Mouse (Mus musculus) ES-Bruce4 (cell line): ENCODE measurements around the gene Fer. TPM values are rescaled to one million over a fixed set of nuclear protein-coding genes. Genes with fewer than 3 reads are reported as not detected.

Source experiments
- H3K27ac ChIP-seq: 2 replicates; pipeline ENCODE4 v1.5.1; 2012; ENCODE audit warnings: low read length, inconsistent platforms; ENCODE audit not compliant: insufficient read depth
- H3K27me3 ChIP-seq: 2 replicates; pipeline ENCODE4 v1.6.1; 2012; ENCODE audit warnings: mild to moderate bottlenecking, low read length, inconsistent platforms; ENCODE audit not compliant: control insufficient read depth, poor library complexity, insufficient read depth, severe bottlenecking
- H3K36me3 ChIP-seq: 2 replicates; pipeline ENCODE4 v1.6.1; 2012; ENCODE audit warnings: inconsistent platforms, mild to moderate bottlenecking, low read length, moderate library complexity; ENCODE audit not compliant: control insufficient read depth, poor library complexity, insufficient read depth, severe bottlenecking
- H3K4me1 ChIP-seq: one replicate; pipeline ENCODE4 v1.8.1; 2011; ENCODE audit warnings: low read length; ENCODE audit not compliant: control insufficient read depth, insufficient read depth
- H3K4me3 ChIP-seq: 2 replicates; pipeline ENCODE4 v1.5.1; 2011; ENCODE audit warnings: low read depth, mild to moderate bottlenecking, low read length
- H3K9ac ChIP-seq: 2 replicates; pipeline ENCODE4 v1.6.1; 2012; ENCODE audit warnings: low read depth, mild to moderate bottlenecking, inconsistent platforms; ENCODE audit not compliant: poor library complexity, severe bottlenecking
- H3K9me3 ChIP-seq: replicated peaks from 2 replicates; pipeline ENCODE4 v1.6.1; 2012; ENCODE audit warnings: mild to moderate bottlenecking, low read length, inconsistent platforms; ENCODE audit not compliant: control insufficient read depth, poor library complexity, insufficient read depth, severe bottlenecking
- CTCF ChIP-seq: IDR thresholded peaks from one replicate; pipeline ENCODE4 v1.8.1; 2011; ENCODE audit warnings: low read depth, low read length
- EP300 ChIP-seq: IDR thresholded peaks from 2 replicates; pipeline ENCODE4 v1.6.1; 2011; ENCODE audit warnings: low read depth, low read length; ENCODE audit not compliant: insufficient read depth
- POLR2A ChIP-seq: IDR thresholded peaks from one replicate; pipeline ENCODE4 v1.8.1; 2011; ENCODE audit warnings: low read length; ENCODE audit not compliant: insufficient read depth
- polyA plus RNA-seq: library from polyadenylated mRNA; stranded (reverse); fragments of >200 nt; gene quantifications from 2 replicates; pipeline ENCODE4 v1.2.4, GENCODE M21; 2011; ENCODE audit warnings: low read depth; ENCODE audit not compliant: missing spikeins, insufficient read depth, insufficient read length

The Fer gene
- polyA plus RNA-seq, 1 experiment = 28.9 TPM

DNA sequence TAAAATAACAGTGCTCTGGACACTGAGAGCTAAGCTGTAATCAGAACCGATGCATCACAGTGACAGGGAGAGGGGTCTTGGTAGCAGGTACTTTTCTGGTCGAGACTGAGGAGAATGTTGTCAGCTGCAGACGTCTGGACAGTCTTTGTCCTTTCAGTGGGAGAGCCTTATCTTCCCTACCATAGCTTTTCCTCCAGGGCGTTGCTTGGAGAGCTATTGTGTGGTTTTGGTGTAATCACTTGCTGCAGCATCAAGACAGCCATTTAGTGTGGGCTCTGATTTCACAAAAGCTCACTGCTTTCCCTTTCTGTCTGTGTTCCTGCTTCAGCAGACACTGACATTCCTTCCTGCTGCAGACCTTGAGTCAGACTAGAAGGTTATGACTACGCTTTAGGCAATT is 107.4 kb downstream of the Fer start:
- Histone ChIP-seq H3K4me3 (no peak overlapping the region), H3K9ac (no peak overlapping the region), H3K27ac (no peak overlapping the region), H3K9me3 (no peaks in the 10 kb centered on the region), H3K27me3 (no peaks in the 10 kb centered on the region), H3K36me3 (no peaks in the 10 kb centered on the region), H3K4me1 (no peaks in the 10 kb centered on the region)
- TF ChIP-seq EP300 (no peak), POLR2A (no peak), CTCF (no peak)

DNA sequence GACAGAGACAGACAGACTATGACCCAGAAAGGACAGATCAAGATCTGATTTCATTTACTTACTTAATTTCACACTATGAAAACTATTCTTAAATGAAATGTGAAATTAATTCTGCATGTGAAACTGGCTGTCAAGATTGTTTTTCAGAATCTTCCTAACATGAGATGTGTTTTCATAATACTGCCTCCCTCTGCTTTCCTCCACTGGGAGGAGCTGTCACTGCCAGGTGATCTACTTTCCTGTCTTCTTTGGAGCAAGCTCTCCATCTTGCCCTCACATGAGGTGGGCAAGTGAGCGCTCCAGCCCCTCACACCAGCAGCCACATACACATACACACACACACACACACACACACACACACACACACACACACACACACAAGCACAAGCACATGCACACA is 108.1 kb downstream of the Fer start:
- H3K9me3 ChIP-seq = no peaks in the 10 kb centered on the region
- H3K4me1 ChIP-seq = no peaks in the 10 kb centered on the region
- no peak overlapping the region for H3K4me3 ChIP-seq
- H3K9ac ChIP-seq = no peak overlapping the region
- no peak overlapping the region for H3K27ac ChIP-seq
- H3K27me3 ChIP-seq = no peaks in the 10 kb centered on the region
- TF ChIP-seq EP300 (no peak), CTCF (no peak), POLR2A (no peak)
- H3K36me3 ChIP-seq = no peaks in the 10 kb centered on the region

DNA sequence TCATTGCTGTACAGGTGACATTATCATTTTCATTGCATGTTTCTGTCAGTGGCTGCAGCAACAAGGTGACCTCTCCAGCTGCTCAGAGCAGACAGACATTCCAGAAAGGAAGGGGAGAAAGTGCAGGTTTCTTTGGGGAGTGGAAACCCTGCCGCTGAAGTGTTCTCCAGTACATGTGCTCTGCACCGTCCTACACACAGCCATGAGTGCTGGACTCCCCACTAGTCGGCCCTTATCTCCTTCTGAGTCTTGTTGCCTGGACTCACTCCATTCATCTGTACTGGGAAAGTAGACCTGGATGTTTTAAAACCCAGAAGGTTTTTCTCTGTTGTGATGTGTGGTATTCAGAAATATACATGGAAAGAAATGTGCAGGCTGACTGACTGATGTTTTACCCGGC is 109.3 kb downstream of the Fer start:
- H3K36me3 ChIP-seq = no peaks in the 10 kb centered on the region
- H3K27me3 ChIP-seq = no peaks in the 10 kb centered on the region
- H3K9me3 ChIP-seq = no peaks in the 10 kb centered on the region
- H3K4me1 ChIP-seq = no peaks in the 10 kb centered on the region
- H3K27ac ChIP-seq = no peak overlapping the region
- no peak overlapping the region for H3K4me3 ChIP-seq
- no peak overlapping the region for H3K9ac ChIP-seq
- TF ChIP-seq CTCF = no peak
- no peak for TF ChIP-seq POLR2A
- TF ChIP-seq EP300 = no peak

DNA sequence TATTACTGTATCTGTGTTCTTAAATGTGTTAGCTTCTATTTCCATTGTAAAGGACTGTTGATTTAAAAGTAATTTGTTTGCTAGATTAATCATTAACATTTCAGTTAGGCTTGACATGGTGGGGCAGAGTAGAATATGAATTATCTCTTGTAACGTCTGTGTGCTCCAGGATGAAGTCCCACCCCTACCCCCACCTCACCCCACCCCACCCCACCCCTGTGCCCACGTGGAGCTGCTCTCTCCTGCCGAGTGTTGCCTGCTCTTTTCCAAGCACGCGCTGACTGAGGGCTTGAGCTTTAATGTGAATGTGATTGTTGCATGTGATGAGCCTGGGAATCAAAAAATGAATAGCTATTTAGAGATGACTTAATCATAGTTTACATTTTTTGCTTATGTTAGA is 110.9 kb downstream of the Fer start:
- Histone ChIP-seq H3K36me3 (no peaks in the 10 kb centered on the region), H3K9ac (no peak overlapping the region), H3K4me1 (no peaks in the 10 kb centered on the region), H3K27me3 (no peaks in the 10 kb centered on the region), H3K27ac (no peak overlapping the region), H3K4me3 (no peak overlapping the region), H3K9me3 (no peaks in the 10 kb centered on the region)
- no peak for TF ChIP-seq EP300
- TF ChIP-seq POLR2A = no peak
- TF ChIP-seq CTCF = no peak

DNA sequence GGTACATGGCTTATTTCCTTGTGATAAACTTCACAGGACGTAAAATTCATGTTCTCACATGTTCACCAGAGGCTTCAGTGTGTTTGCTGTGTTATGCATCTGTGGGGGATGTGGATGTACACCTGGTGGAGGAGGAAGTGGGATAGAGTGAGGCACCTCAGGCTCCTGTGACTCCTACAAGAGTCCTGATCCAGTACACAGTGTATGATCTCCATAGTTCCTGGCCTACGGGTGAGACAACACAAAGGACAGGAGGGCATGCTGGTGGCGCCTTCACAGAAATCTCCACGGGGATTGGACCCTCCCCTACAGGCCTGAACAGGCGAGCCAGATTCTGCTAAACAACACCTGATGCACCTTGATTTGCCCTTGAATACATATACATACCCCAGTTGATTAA is 111.4 kb downstream of the Fer start:
- H3K27me3 ChIP-seq = no peaks in the 10 kb centered on the region
- H3K9ac ChIP-seq = no peak overlapping the region
- H3K4me1 ChIP-seq = no peaks in the 10 kb centered on the region
- TF ChIP-seq CTCF (no peak), EP300 (no peak), POLR2A (no peak)
- no peaks in the 10 kb centered on the region for H3K9me3 ChIP-seq
- H3K36me3 ChIP-seq = no peaks in the 10 kb centered on the region
- no peak overlapping the region for H3K27ac ChIP-seq
- no peak overlapping the region for H3K4me3 ChIP-seq

DNA sequence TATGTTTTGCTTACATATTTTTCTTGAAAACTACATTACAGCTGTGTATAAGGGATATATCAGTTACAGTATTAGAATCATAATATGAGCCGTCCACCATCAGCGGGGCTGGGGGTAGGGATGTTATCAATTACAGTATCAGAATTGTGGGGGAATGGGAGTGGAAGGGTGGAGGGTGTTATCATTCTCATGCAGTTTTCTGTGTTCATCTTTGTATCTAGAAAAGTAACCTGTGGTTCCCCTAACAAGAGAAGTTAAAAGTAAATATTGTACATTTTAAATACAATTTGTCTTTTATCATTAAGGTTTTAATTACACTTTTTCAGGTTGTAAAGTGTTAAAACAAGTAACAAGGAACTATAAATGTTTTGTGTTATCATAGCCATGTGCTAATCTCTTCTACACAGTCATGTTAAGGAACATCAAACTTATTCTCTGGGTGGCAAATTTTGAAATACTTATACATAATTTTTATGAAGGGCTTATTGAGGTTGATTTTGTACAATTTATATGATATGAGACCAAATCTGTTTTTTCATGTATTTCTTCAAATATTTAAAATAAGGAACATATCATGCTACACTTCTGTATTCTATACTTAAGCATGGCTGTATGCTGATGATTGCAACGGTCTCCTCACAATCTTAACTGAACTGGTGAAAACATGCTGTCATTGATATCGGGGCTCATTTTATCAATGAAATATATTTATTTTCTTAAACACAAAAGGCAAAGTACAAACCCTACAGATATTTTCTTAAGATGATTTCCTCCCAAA is 116.1 kb downstream of the Fer start:
- no peaks in the 10 kb centered on the region for H3K27me3 ChIP-seq
- no peaks in the 10 kb centered on the region for H3K9me3 ChIP-seq
- H3K9ac ChIP-seq = no peak overlapping the region
- H3K4me3 ChIP-seq = no peak overlapping the region
- no peaks in the 10 kb centered on the region for H3K36me3 ChIP-seq
- H3K27ac ChIP-seq = no peak overlapping the region
- TF ChIP-seq CTCF (no peak), POLR2A (no peak), EP300 (no peak)
- no peaks in the 10 kb centered on the region for H3K4me1 ChIP-seq
